Mouse (Mus musculus) G1E (cell line): ENCODE data around the gene Iqschfp.

Source experiments
- CTCF ChIP-seq: IDR thresholded peaks from 2 replicates; pipeline ENCODE4 v1.5.1; 2012; ENCODE audit warnings: low read depth, low read length, inconsistent platforms, mixed read lengths
- GATA1 ChIP-seq: IDR thresholded peaks from 2 replicates; pipeline ENCODE4 v1.6.1; 2012; ENCODE audit warnings: borderline replicate concordance, low read length, inconsistent platforms, mixed read lengths
- POLR2AphosphoS5 ChIP-seq: IDR thresholded peaks from 2 replicates; pipeline ENCODE4 v1.6.1; 2012; ENCODE audit warnings: low read depth, low read length, inconsistent platforms; ENCODE audit not compliant: insufficient replicate concordance
- TAL1 ChIP-seq: conservative IDR thresholded peaks from 2 replicates; pipeline ENCODE4 v1.6.1; 2012; ENCODE audit warnings: low read depth, low read length, inconsistent platforms, mixed read lengths

GRCm38 (mm10) chr3:68325575-68325974 is 433.5 kb downstream of the Iqschfp start:
- no peak for TF ChIP-seq CTCF
- TF ChIP-seq TAL1 = no peak
- no peak for TF ChIP-seq POLR2AphosphoS5
- TF ChIP-seq GATA1 = no peak
